Mouse (Mus musculus): Measurements from ENCODE around the gene Gkn3. TPM values are rescaled to one million over a fixed set of nuclear protein-coding genes. Genes with fewer than 3 reads are reported as not detected.

Gene Gkn3
- polyA plus RNA-seq, 1 experiment, result not detected

DNA sequence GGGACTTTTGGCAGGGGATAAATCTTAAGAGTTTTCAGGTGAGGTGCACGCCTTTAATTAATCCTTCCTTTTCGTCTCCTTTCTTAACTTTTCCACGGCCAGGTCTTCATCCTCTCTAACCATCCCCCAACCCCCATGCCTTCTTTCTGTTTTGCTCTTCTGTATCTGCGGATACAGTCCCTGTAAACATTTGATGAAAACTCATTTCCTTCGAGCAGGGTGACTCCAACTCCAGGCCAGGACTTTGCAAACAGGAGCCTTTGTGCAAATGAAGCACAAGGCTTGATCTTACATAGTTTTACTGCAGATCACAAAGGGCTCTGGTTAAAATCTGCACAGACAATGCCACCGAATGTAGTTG is 52.8 kb downstream of the Gkn3 start:
- H3K27me3 ChIP-seq (ENCODE audit: control insufficient read depth, insufficient read depth, insufficient read length), result no peaks in the 10 kb centered on the region
- peaks cover 11% of the 10 kb centered on the region for H3K79me2 ChIP-seq (ENCODE audit: control insufficient read depth, insufficient read depth)
- no peaks in the 10 kb centered on the region for H3K36me3 ChIP-seq (ENCODE audit: control insufficient read depth, insufficient read depth)
- no peak overlapping the region for H3ac ChIP-seq (ENCODE audit: control insufficient read depth, insufficient read length, low read depth)
- H3K79me3 ChIP-seq (ENCODE audit: low read depth), result peaks cover 2% of the 10 kb centered on the region
- peak overlapping the region; percentile 51 for H3K4me3 ChIP-seq (ENCODE audit: insufficient read depth, poor library complexity, severe bottlenecking)
- TF ChIP-seq MYOD1 (IDR thresholded peaks at IDR 0.05; ENCODE audit: control insufficient read depth, insufficient read length, low read depth) (no peak), MYOG (IDR thresholded peaks at IDR 0.05; ENCODE audit: control insufficient read depth, extremely low read depth, insufficient read length) (no peak), FOSL1 (IDR thresholded peaks at IDR 0.05; ENCODE audit: insufficient read depth, low read length, poor library complexity, severe bottlenecking) (no peak), USF1 (IDR thresholded peaks at IDR 0.05; ENCODE audit: low read depth) (no peak), CTCF (IDR thresholded peaks at IDR 0.05; ENCODE audit: control insufficient read depth, insufficient read depth, insufficient read length) (no peak), CEBPB (IDR thresholded peaks at IDR 0.05; ENCODE audit: low read depth) (no peak), MAX (IDR thresholded peaks at IDR 0.05) (no peak)

DNA sequence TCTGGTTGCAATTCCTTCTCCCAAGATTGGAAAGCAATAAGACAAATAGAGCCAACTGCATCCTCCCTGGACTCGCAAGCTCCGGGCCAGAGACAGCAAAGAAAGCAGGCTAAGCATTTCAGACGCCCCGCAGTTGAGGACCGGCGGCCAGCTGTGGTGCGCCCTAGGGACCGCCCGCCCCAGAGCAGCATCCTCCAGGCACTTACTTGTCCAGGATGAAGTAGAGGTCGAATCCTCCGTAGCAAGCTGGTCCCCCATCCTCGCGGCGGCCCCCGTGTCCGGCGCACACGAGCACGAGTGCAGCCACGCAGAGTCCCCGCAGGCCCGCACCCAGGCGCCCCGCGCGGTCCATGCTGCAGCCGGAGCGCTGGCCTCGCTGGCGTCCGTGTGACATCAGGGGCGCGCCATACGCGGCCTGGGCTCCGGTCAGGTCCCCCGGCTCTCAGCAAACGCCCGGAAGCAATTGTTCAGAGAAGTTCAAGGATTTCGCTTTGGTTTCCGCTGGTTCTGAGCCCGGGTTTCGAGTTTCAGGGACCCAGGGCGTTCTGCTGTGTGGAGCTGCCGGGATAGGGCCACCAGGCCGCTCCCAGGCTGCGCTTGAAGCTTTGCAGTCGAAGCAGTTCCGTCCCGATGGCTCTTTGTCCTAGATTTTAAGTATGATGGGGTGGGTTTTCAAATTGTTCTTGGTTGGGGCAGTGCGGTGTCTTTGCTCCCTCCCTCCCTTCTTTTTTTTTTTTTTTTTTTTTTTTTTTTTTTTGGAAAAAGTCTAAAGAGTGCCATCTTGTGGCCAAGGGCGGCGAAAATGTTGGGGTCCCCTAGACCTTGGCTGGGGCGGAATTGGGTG is 53.4 kb downstream of the Gkn3 start, which contains the start of gene Antxr1:
Antxr1 (minus strand) TSS at position 731 of the 844 bp plus-strand sequence.
- Histone ChIP-seq H3ac (ENCODE audit: control insufficient read depth, insufficient read length, low read depth) (peak within 1 kb of the TSS; percentile 78), H3K27me3 (ENCODE audit: control insufficient read depth, insufficient read depth, insufficient read length) (no peaks in the 10 kb centered on the region), H3K79me3 (ENCODE audit: low read depth) (peaks cover 2% of the 10 kb centered on the region), H3K79me2 (ENCODE audit: control insufficient read depth, insufficient read depth) (peaks cover 11% of the 10 kb centered on the region), H3K4me3 (ENCODE audit: insufficient read depth, poor library complexity, severe bottlenecking) (peak within 1 kb of the TSS; percentile 51), H3K36me3 (ENCODE audit: control insufficient read depth, insufficient read depth) (no peaks in the 10 kb centered on the region)
- TF ChIP-seq CTCF (IDR thresholded peaks at IDR 0.05; ENCODE audit: control insufficient read depth, insufficient read depth, insufficient read length) (peak; percentile 7), USF1 (IDR thresholded peaks at IDR 0.05; ENCODE audit: low read depth) (no peak)

DNA sequence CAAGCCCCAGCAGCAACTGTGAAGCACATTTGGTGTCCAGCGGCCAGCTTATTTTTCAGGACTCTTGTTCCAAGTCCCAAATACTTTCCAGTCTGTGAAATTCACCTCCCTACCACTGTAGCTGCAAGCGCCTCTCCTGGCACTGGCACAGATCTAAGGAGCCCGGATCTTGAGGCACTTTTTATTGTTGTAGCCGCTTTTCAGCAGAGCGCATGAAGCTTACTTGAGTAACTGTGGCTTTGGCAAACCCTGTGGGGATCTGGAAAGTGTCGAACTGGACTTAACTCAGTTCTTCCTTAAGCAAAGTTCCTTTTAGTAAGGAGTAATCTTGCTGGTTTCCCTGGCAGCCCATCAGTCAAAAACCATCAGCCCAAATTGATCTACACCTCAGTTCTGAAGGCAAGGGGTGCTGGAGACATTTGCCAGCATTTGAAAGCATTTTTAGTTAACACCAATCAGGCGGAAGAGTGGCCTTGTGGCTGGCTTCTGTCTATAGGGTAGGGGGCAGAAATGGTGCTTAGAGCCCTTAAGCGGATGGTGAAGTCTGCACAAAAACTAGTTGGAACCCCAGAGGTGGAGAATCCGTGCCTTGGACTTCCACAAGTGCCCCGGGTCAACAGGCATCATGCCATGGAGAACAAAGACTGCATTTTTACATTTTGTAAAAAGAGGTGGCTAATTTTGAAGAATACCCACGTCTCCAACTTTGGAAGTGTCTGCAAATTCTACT is 54.2 kb downstream of the Gkn3 start:
- no peaks in the 10 kb centered on the region for H3K36me3 ChIP-seq (ENCODE audit: control insufficient read depth, insufficient read depth)
- peaks cover 15% of the 10 kb centered on the region for H3K79me2 ChIP-seq (ENCODE audit: control insufficient read depth, insufficient read depth)
- no peaks in the 10 kb centered on the region for H3K27me3 ChIP-seq (ENCODE audit: control insufficient read depth, insufficient read depth, insufficient read length)
- H3ac ChIP-seq (ENCODE audit: control insufficient read depth, insufficient read length, low read depth), result peak overlapping the region; percentile 78
- peaks cover 2% of the 10 kb centered on the region for H3K79me3 ChIP-seq (ENCODE audit: low read depth)
- peak overlapping the region; percentile 51 for H3K4me3 ChIP-seq (ENCODE audit: insufficient read depth, poor library complexity, severe bottlenecking)
- TF ChIP-seq FOSL1 (IDR thresholded peaks at IDR 0.05; ENCODE audit: insufficient read depth, low read length, poor library complexity, severe bottlenecking) (no peak), CTCF (IDR thresholded peaks at IDR 0.05; ENCODE audit: control insufficient read depth, insufficient read depth, insufficient read length) (no peak), CEBPB (IDR thresholded peaks at IDR 0.05; ENCODE audit: low read depth) (no peak), MAX (IDR thresholded peaks at IDR 0.05) (no peak), MYOG (IDR thresholded peaks at IDR 0.05; ENCODE audit: control insufficient read depth, extremely low read depth, insufficient read length) (no peak), USF1 (IDR thresholded peaks at IDR 0.05; ENCODE audit: low read depth) (no peak), MYOD1 (IDR thresholded peaks at IDR 0.05; ENCODE audit: control insufficient read depth, insufficient read length, low read depth) (no peak)

Other genes with a start within 250 kb of the Gkn3 start
- 12.5 TPM for gene Antxr1, start 53.1 kb downstream of the Gkn3 start, polyA plus RNA-seq (2012; fragmentation: generic; extraction: Trizol)
- not detected for gene Gkn1, start 38.0 kb downstream of the Gkn3 start, polyA plus RNA-seq (2012; fragmentation: generic; extraction: Trizol)
- not detected for gene Gkn2, start 15.6 kb downstream of the Gkn3 start, polyA plus RNA-seq (2012; fragmentation: generic; extraction: Trizol)
- gene Bmp10, start 40.1 kb upstream of the Gkn3 start, polyA plus RNA-seq (2012; fragmentation: generic; extraction: Trizol), result not detected
- not detected for gene Arhgap25, start 144.3 kb upstream of the Gkn3 start, polyA plus RNA-seq (2012; fragmentation: generic; extraction: Trizol)
- gene Prokr1, start 201.8 kb upstream of the Gkn3 start, polyA plus RNA-seq (2012; fragmentation: generic; extraction: Trizol), result 0.36 TPM

All from C2C12 (cell line).